Mouse (Mus musculus): ENCODE measurements around the gene Ehf. TPM values are rescaled to one million over a fixed set of nuclear protein-coding genes. Genes with fewer than 3 reads are reported as not detected.
A peak's percentile ranks its signal among the peaks of the same experiment; 100 is the strongest.

Ehf gene
- polyA plus RNA-seq (2015; fragmentation: Nextera tagmentation; extraction: Ambion mirVana), result 0.20 and 0.25 TPM in 2 replicates

GRCm38 (mm10) chr2:103303132-103303531, at the start of gene Ehf:
Gene Ehf (minus strand): TSS chr2:103303278.
- 29% methylated on average over 9 of the region's 9 CpGs for WGBS (ENCODE audit: insufficient replicate concordance)
- Histone ChIP-seq H3K4me2 (peak within 1 kb of the TSS; percentile 15; the same call in 1 of the 2 replicates), H3K9me3 (replicated peaks) (no peaks in the 10 kb centered on the region), H3K27me3 (no peaks in the 10 kb centered on the region), H3K4me3 (replicated peaks) (no peak within 1 kb of the TSS), H3K9ac (no peak within 1 kb of the TSS), H3K4me1 (replicated peaks) (peaks cover 50% of the 10 kb centered on the region), H3K27ac (replicated peaks) (no peak within 1 kb of the TSS), H3K36me3 (replicated peaks) (no peaks in the 10 kb centered on the region)
- ATAC-seq (ENCODE audit: insufficient read depth), result no peak

GRCm38 (mm10) chr2:103347417-103347891, 44.4 kb upstream of the Ehf start:
- H3K36me3 ChIP-seq (replicated peaks), result no peaks in the 10 kb centered on the region
- ATAC-seq (ENCODE audit: insufficient read depth), result no peak
- H3K4me2 ChIP-seq, result no peak overlapping the region

GRCm38 (mm10) chr2:103346751-103347289, 43.7 kb upstream of the Ehf start:
- Histone ChIP-seq H3K4me2 (no peak overlapping the region), H3K9ac (no peak overlapping the region), H3K36me3 (replicated peaks) (no peaks in the 10 kb centered on the region), H3K9me3 (replicated peaks) (no peaks in the 10 kb centered on the region), H3K4me1 (replicated peaks) (peaks cover 4% of the 10 kb centered on the region), H3K4me3 (replicated peaks) (no peak overlapping the region), H3K27ac (replicated peaks) (no peak overlapping the region), H3K27me3 (peaks cover 7% of the 10 kb centered on the region; the same call in 1 of the 2 replicates)
- no peak for ATAC-seq (ENCODE audit: insufficient read depth)
- WGBS (ENCODE audit: insufficient replicate concordance), result 62% methylated on average over 3 of the region's 3 CpGs

More at GRCm38 (mm10) chr2:103347417-103347891, 44.4 kb upstream of the Ehf start:
- Histone ChIP-seq H3K27ac (replicated peaks) (no peak overlapping the region), H3K9ac (no peak overlapping the region), H3K4me1 (replicated peaks) (peaks cover 4% of the 10 kb centered on the region), H3K9me3 (replicated peaks) (no peaks in the 10 kb centered on the region), H3K27me3 (peaks cover 7% of the 10 kb centered on the region; the same call in 1 of the 2 replicates), H3K4me3 (replicated peaks) (no peak overlapping the region)
- 5% methylated on average over 5 of the region's 5 CpGs for WGBS (ENCODE audit: insufficient replicate concordance)

GRCm38 (mm10) chr2:103343611-103344010, 40.5 kb upstream of the Ehf start:
- Histone ChIP-seq H3K36me3 (replicated peaks) (no peaks in the 10 kb centered on the region), H3K9ac (no peak overlapping the region), H3K4me2 (no peak overlapping the region), H3K27ac (replicated peaks) (no peak overlapping the region), H3K4me3 (replicated peaks) (no peak overlapping the region), H3K9me3 (replicated peaks) (no peaks in the 10 kb centered on the region), H3K27me3 (peaks cover 6% of the 10 kb centered on the region; the same call in 1 of the 2 replicates), H3K4me1 (replicated peaks) (peaks cover 25% of the 10 kb centered on the region)
- 77% methylated on average over 7 of the region's 7 CpGs for WGBS (ENCODE audit: insufficient replicate concordance)
- no peak for ATAC-seq (ENCODE audit: insufficient read depth)

- H3K9me3 ChIP-seq (replicated peaks), result no peaks in the 10 kb centered on the region
- H3K4me1 ChIP-seq (replicated peaks), result peaks cover 28% of the 10 kb centered on the region
- H3K9ac ChIP-seq, result no peak overlapping the region
- no peaks in the 10 kb centered on the region for H3K27me3 ChIP-seq
- H3K27ac ChIP-seq (replicated peaks), result no peak overlapping the region
- ATAC-seq (ENCODE audit: insufficient read depth), result no peak
- H3K4me3 ChIP-seq (replicated peaks), result no peak overlapping the region
- H3K4me2 ChIP-seq, result no peak overlapping the region
- WGBS (ENCODE audit: insufficient replicate concordance), result 68% methylated on average over 1 of the region's 1 CpGs
- H3K36me3 ChIP-seq (replicated peaks), result no peaks in the 10 kb centered on the region
Observed at GRCm38 (mm10) chr2:103342123-103342522, 39.0 kb upstream of the Ehf start.

GRCm38 (mm10) chr2:103341375-103341971, 38.4 kb upstream of the Ehf start:
- WGBS (ENCODE audit: insufficient replicate concordance), result 31% methylated on average over 1 of the region's 1 CpGs
- Histone ChIP-seq H3K4me1 (replicated peaks) (peaks cover 35% of the 10 kb centered on the region), H3K27ac (replicated peaks) (no peak overlapping the region), H3K9me3 (replicated peaks) (no peaks in the 10 kb centered on the region), H3K27me3 (no peaks in the 10 kb centered on the region), H3K36me3 (replicated peaks) (no peaks in the 10 kb centered on the region), H3K9ac (no peak overlapping the region), H3K4me2 (no peak overlapping the region), H3K4me3 (replicated peaks) (no peak overlapping the region)
- no peak for ATAC-seq (ENCODE audit: insufficient read depth)

- ATAC-seq (ENCODE audit: insufficient read depth), result no peak
- Histone ChIP-seq H3K4me2 (no peak overlapping the region), H3K4me1 (replicated peaks) (peaks cover 41% of the 10 kb centered on the region), H3K27ac (replicated peaks) (no peak overlapping the region), H3K27me3 (no peaks in the 10 kb centered on the region), H3K36me3 (replicated peaks) (no peaks in the 10 kb centered on the region), H3K4me3 (replicated peaks) (no peak overlapping the region), H3K9ac (no peak overlapping the region), H3K9me3 (replicated peaks) (no peaks in the 10 kb centered on the region)
- 64% methylated on average over 6 of the region's 6 CpGs for WGBS (ENCODE audit: insufficient replicate concordance)
Observed at GRCm38 (mm10) chr2:103338706-103339105, 35.6 kb upstream of the Ehf start.

- Histone ChIP-seq H3K4me1 (replicated peaks) (peaks cover 41% of the 10 kb centered on the region), H3K27ac (replicated peaks) (no peak overlapping the region), H3K36me3 (replicated peaks) (no peaks in the 10 kb centered on the region), H3K27me3 (no peaks in the 10 kb centered on the region), H3K9ac (no peak overlapping the region), H3K9me3 (replicated peaks) (no peaks in the 10 kb centered on the region), H3K4me3 (replicated peaks) (no peak overlapping the region), H3K4me2 (peak overlapping the region; percentile 3; the same call in 1 of the 2 replicates)
- peak; percentile 76 for ATAC-seq (ENCODE audit: insufficient read depth)
- 46% methylated on average over 3 of the region's 3 CpGs for WGBS (ENCODE audit: insufficient replicate concordance)
Observed at GRCm38 (mm10) chr2:103337370-103337769, 34.3 kb upstream of the Ehf start.

GRCm38 (mm10) chr2:103336621-103337020, 33.5 kb upstream of the Ehf start:
- H3K27me3 ChIP-seq, result no peaks in the 10 kb centered on the region
- H3K4me3 ChIP-seq (replicated peaks), result no peak overlapping the region
- no peak overlapping the region for H3K9ac ChIP-seq
- H3K4me1 ChIP-seq (replicated peaks), result peaks cover 41% of the 10 kb centered on the region
- H3K4me2 ChIP-seq, result peak overlapping the region; percentile 2; the same call in 1 of the 2 replicates
- 50% methylated on average over 11 of the region's 11 CpGs for WGBS (ENCODE audit: insufficient replicate concordance)
- H3K9me3 ChIP-seq (replicated peaks), result no peaks in the 10 kb centered on the region
- H3K36me3 ChIP-seq (replicated peaks), result no peaks in the 10 kb centered on the region
- H3K27ac ChIP-seq (replicated peaks), result peak overlapping the region; percentile 52; the same call in 1 of the 2 replicates
- ATAC-seq (ENCODE audit: insufficient read depth), result peak; percentile 73; the same call in 1 of the 2 replicates

- WGBS (ENCODE audit: insufficient replicate concordance), result 73% methylated on average over 3 of the region's 3 CpGs
- ATAC-seq (ENCODE audit: insufficient read depth), result no peak
Observed at GRCm38 (mm10) chr2:103336000-103336399, 32.9 kb upstream of the Ehf start.

GRCm38 (mm10) chr2:103331666-103332191, 28.7 kb upstream of the Ehf start:
- Histone ChIP-seq H3K27me3 (no peaks in the 10 kb centered on the region), H3K9ac (no peak overlapping the region), H3K36me3 (replicated peaks) (no peaks in the 10 kb centered on the region), H3K4me1 (replicated peaks) (peaks cover 16% of the 10 kb centered on the region), H3K27ac (replicated peaks) (no peak overlapping the region), H3K4me3 (replicated peaks) (no peak overlapping the region), H3K4me2 (no peak overlapping the region), H3K9me3 (replicated peaks) (no peaks in the 10 kb centered on the region)
- no peak for ATAC-seq (ENCODE audit: insufficient read depth)
- 64% methylated on average over 3 of the region's 3 CpGs for WGBS (ENCODE audit: insufficient replicate concordance)

More at GRCm38 (mm10) chr2:103336000-103336399, 32.9 kb upstream of the Ehf start:
- Histone ChIP-seq H3K27ac (replicated peaks) (no peak overlapping the region), H3K4me2 (no peak overlapping the region), H3K36me3 (replicated peaks) (no peaks in the 10 kb centered on the region), H3K9me3 (replicated peaks) (no peaks in the 10 kb centered on the region), H3K4me1 (replicated peaks) (peaks cover 35% of the 10 kb centered on the region), H3K9ac (no peak overlapping the region), H3K27me3 (no peaks in the 10 kb centered on the region), H3K4me3 (replicated peaks) (no peak overlapping the region)

Measured in liver, embryonic 15.5 days (tissue).